Mouse (Mus musculus): ENCODE measurements at regions not wholly inside any gene's neighbourhood (a gene's known extent, or its start where the extent isn't known, plus 50 kb on each side); places are given as distances from the start of the nearest gene placed in this dataset.

DNA sequence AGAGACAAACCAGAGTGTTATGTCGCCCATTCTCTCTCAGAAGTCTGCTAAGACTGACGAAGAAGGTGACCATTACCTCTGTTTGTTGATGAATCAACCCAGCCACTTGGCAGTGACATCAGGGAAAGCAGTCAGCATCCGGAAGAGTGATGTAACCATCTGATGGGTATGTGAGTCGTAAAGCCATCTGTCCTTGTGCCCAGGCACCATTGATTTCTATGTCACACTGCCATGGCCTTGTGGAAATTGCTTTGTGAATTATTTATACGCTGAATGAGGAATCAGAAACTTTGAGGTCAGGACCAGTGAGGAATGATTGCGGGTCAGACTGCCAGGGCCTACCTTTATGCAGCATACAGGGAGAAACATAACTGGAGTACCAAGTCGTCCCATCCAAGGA is 256.2 kb upstream of the Htr2a start:
- TF ChIP-seq CTCF (IDR thresholded peaks at IDR 0.05; ENCODE audit: low read depth) (no peak), EP300 (IDR thresholded peaks at IDR 0.05; ENCODE audit: low read depth) (no peak)
- no peaks in the 10 kb centered on the region for H3K27me3 ChIP-seq (ENCODE audit: control insufficient read depth, insufficient read depth, low read length)
- no peaks in the 10 kb centered on the region for H3K36me3 ChIP-seq (replicated peaks; ENCODE audit: control insufficient read depth, insufficient read depth, low read depth)
- H3K9ac ChIP-seq (replicated peaks): no peak overlapping the region
- ATAC-seq (ENCODE audit: insufficient read depth) (no peak), DNase-seq (ENCODE audit: low read depth in 3 of 3, low spot score in 3 of 3) (no peak)
- H3K4me2 ChIP-seq (ENCODE audit: low read depth): no peak overlapping the region
- H3K4me3 ChIP-seq (ENCODE audit: insufficient read depth in 1 of 2, low read depth in 2 of 2, low read length in 2 of 2): no peak overlapping the region
- H3K9me3 ChIP-seq (ENCODE audit: control insufficient read depth, low read length): no peaks in the 10 kb centered on the region
- no peak overlapping the region for H3K27ac ChIP-seq
- WGBS (ENCODE audit: insufficient replicate concordance): 65% methylated on average over 7 of the region's 7 CpGs
- H3K4me1 ChIP-seq (replicated peaks; ENCODE audit: control insufficient read depth in 2 of 2, insufficient read depth in 2 of 2, low read length in 1 of 2): no peaks in the 10 kb centered on the region

DNA sequence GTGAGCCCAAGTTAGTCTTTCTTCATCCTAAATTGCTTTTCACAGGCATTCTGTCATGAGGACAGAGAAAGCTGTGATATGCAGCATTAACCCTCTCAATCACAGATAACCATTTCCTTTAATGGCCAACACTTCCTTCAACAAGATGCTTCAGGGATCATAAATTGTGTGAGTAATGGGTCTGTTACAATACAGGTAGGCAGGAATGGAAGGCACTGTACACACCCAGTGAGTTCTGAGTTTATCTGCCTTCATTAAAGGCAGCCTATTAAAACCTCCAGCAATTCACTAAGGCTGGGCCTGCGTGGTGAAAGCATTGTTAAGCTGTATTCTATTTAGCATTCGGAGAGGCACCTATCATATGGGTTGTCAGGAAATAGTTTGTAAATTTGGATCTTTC is 248.2 kb upstream of the Htr2a start:
- TF ChIP-seq EP300 (IDR thresholded peaks at IDR 0.05; ENCODE audit: low read depth): no peak
- H3K4me1 ChIP-seq (replicated peaks; ENCODE audit: control insufficient read depth in 2 of 2, insufficient read depth in 2 of 2, low read length in 1 of 2): no peaks in the 10 kb centered on the region
- H3K9ac ChIP-seq (replicated peaks): no peak overlapping the region
- no peak for DNase-seq (ENCODE audit: low read depth in 3 of 3, low spot score in 3 of 3)
- H3K4me2 ChIP-seq (ENCODE audit: low read depth): no peak overlapping the region
- no peak for ATAC-seq (ENCODE audit: insufficient read depth)
- no peak overlapping the region for H3K27ac ChIP-seq
- no peak overlapping the region for H3K4me3 ChIP-seq (ENCODE audit: insufficient read depth in 1 of 2, low read depth in 2 of 2, low read length in 2 of 2)
- H3K36me3 ChIP-seq (replicated peaks; ENCODE audit: control insufficient read depth, insufficient read depth, low read depth): no peaks in the 10 kb centered on the region
- H3K9me3 ChIP-seq (ENCODE audit: control insufficient read depth, low read length): no peaks in the 10 kb centered on the region
- 59% methylated on average over 2 of the region's 2 CpGs for WGBS (ENCODE audit: insufficient replicate concordance)
- H3K27me3 ChIP-seq (ENCODE audit: control insufficient read depth, insufficient read depth, low read length): no peaks in the 10 kb centered on the region

- Histone ChIP-seq H3K36me3 (replicated peaks; ENCODE audit: control insufficient read depth, insufficient read depth, low read depth) (no peaks in the 10 kb centered on the region), H3K27me3 (ENCODE audit: control insufficient read depth, insufficient read depth, low read length) (no peaks in the 10 kb centered on the region), H3K27ac (no peak overlapping the region), H3K9me3 (ENCODE audit: control insufficient read depth, low read length) (no peaks in the 10 kb centered on the region), H3K4me3 (ENCODE audit: insufficient read depth in 1 of 2, low read depth in 2 of 2, low read length in 2 of 2) (no peak overlapping the region), H3K4me1 (replicated peaks; ENCODE audit: control insufficient read depth in 2 of 2, insufficient read depth in 2 of 2, low read length in 1 of 2) (no peaks in the 10 kb centered on the region), H3K9ac (replicated peaks) (no peak overlapping the region), H3K4me2 (ENCODE audit: low read depth) (no peak overlapping the region)
- no peak for DNase-seq (ENCODE audit: low read depth in 3 of 3, low spot score in 3 of 3)
- TF ChIP-seq CTCF (IDR thresholded peaks at IDR 0.05; ENCODE audit: low read depth): no peak
- 49% methylated on average over 3 of the region's 3 CpGs for WGBS (ENCODE audit: insufficient replicate concordance)
- no peak for ATAC-seq (ENCODE audit: insufficient read depth)
These were observed 243.4 kb upstream of the Htr2a start for GRCm38 (mm10) chr14:74397202-74397601.

- no peaks in the 10 kb centered on the region for H3K9me3 ChIP-seq (ENCODE audit: control insufficient read depth, low read length)
- no peak overlapping the region for H3K4me2 ChIP-seq (ENCODE audit: low read depth)
- no peak overlapping the region for H3K9ac ChIP-seq (replicated peaks)
- no peak overlapping the region for H3K4me3 ChIP-seq (ENCODE audit: insufficient read depth in 1 of 2, low read depth in 2 of 2, low read length in 2 of 2)
- WGBS (ENCODE audit: insufficient replicate concordance): 35% methylated on average over 1 of the region's 1 CpGs
- DNase-seq (ENCODE audit: low read depth in 3 of 3, low spot score in 3 of 3) (no peak), ATAC-seq (ENCODE audit: insufficient read depth) (no peak)
- no peak for TF ChIP-seq EP300 (IDR thresholded peaks at IDR 0.05; ENCODE audit: low read depth)
- no peak for TF ChIP-seq CTCF (IDR thresholded peaks at IDR 0.05; ENCODE audit: low read depth)
- H3K27me3 ChIP-seq (ENCODE audit: control insufficient read depth, insufficient read depth, low read length): no peaks in the 10 kb centered on the region
- no peak overlapping the region for H3K27ac ChIP-seq
- H3K36me3 ChIP-seq (replicated peaks; ENCODE audit: control insufficient read depth, insufficient read depth, low read depth): no peaks in the 10 kb centered on the region
- H3K4me1 ChIP-seq (replicated peaks; ENCODE audit: control insufficient read depth in 2 of 2, insufficient read depth in 2 of 2, low read length in 1 of 2): no peaks in the 10 kb centered on the region
These were observed 231.2 kb upstream of the Htr2a start for GRCm38 (mm10) chr14:74409441-74409840.

DNA sequence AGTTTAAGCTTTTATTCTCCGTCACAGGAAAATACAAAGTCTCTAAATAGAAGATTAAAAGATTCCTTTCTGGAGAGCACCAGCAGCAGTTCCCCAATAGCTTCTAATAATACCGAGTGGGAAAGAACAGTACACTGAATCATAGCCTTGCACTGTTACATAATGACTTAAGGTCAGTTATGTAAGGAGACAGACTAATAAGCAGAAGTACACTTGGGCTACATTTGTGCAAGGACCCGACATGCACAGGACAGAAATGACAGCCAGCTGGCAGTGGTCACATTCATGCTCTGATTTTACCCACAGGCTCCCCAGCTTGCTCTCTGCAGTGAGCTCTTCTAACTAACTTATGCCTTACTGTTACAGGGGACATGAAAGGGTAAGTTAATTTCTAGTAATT is 212.4 kb upstream of the Htr2a start:
- Histone ChIP-seq H3K36me3 (replicated peaks; ENCODE audit: control insufficient read depth, insufficient read depth, low read depth) (no peaks in the 10 kb centered on the region), H3K9me3 (ENCODE audit: control insufficient read depth, low read length) (no peaks in the 10 kb centered on the region), H3K27me3 (ENCODE audit: control insufficient read depth, insufficient read depth, low read length) (no peaks in the 10 kb centered on the region), H3K4me2 (ENCODE audit: low read depth) (no peak overlapping the region), H3K9ac (replicated peaks) (no peak overlapping the region), H3K4me1 (replicated peaks; ENCODE audit: control insufficient read depth in 2 of 2, insufficient read depth in 2 of 2, low read length in 1 of 2) (no peaks in the 10 kb centered on the region), H3K4me3 (ENCODE audit: insufficient read depth in 1 of 2, low read depth in 2 of 2, low read length in 2 of 2) (no peak overlapping the region), H3K27ac (no peak overlapping the region)
- WGBS (ENCODE audit: insufficient replicate concordance): 38% methylated on average over 3 of the region's 3 CpGs
- ATAC-seq (ENCODE audit: insufficient read depth) (no peak), DNase-seq (ENCODE audit: low read depth in 3 of 3, low spot score in 3 of 3) (no peak)
- TF ChIP-seq EP300 (IDR thresholded peaks at IDR 0.05; ENCODE audit: low read depth): no peak
- no peak for TF ChIP-seq CTCF (IDR thresholded peaks at IDR 0.05; ENCODE audit: low read depth)
